Mouse (Mus musculus) cortical plate, adult 2 months (tissue): Measurements from ENCODE around the gene Ssna1.

ENCODE experiments used
- CTCF ChIP-seq: fragments of 200-500 bp; IDR thresholded peaks from 2 replicates; pipeline ENCODE4 v1.5.1; 2011; ENCODE audit warnings: mild to moderate bottlenecking, control low read depth, low read length; ENCODE audit not compliant: insufficient read depth; ENCODE audit errors: extremely low read depth
- POLR2A ChIP-seq: fragments of 200-500 bp; IDR thresholded peaks from 2 replicates; pipeline ENCODE4 v1.6.1; 2011; ENCODE audit warnings: mild to moderate bottlenecking, low read length, control low read depth; ENCODE audit not compliant: insufficient read depth; ENCODE audit errors: extremely low read depth

- TF ChIP-seq POLR2A: no peak
- no peak for TF ChIP-seq CTCF
Observed at GRCm38 (mm10) chr2:25320084-25320483, 47.8 kb upstream of the Ssna1 start.
